Mouse (Mus musculus) gastrocnemius, adult 2 months (tissue): ENCODE measurements around the gene Mtfr2. TPM values are rescaled to one million over a fixed set of nuclear protein-coding genes. Genes with fewer than 3 reads are reported as not detected.
A peak's percentile ranks its signal among the peaks of the same experiment; 100 is the strongest.

Experiments
- DNase-seq: peaks from one replicate; pipeline ENCODE4 v3.0.0; 2022
- H3K27ac ChIP-seq: fragments of 200-600 bp; 2 replicates; pipeline ENCODE4 v1.8.1; 2022; ENCODE audit warnings: mild to moderate bottlenecking
- H3K4me3 ChIP-seq: fragments of 200-600 bp; 2 replicates; pipeline ENCODE4 v1.8.1; 2022; ENCODE audit warnings: mild to moderate bottlenecking, moderate library complexity
- CTCF ChIP-seq: fragments of 200-600 bp; IDR thresholded peaks from 2 replicates; pipeline ENCODE4 v1.8.1; 2022; ENCODE audit warnings: antibody characterized with exemption, mild to moderate bottlenecking, moderate library complexity
- intact Hi-C: fragments of 180-260 bp; cut with DNase I; formaldehyde crosslinking; loops from one replicate; pipeline ENCODE4 v1.15.1; 2025
- total RNA-seq, 2 experiments: library from RNA; stranded (reverse); gene quantifications; 2 replicates each; pipeline ENCODE4 v1.2.3; 2021

Gene Mtfr2
- total RNA-seq, 2 experiments from 2014 or later: not detected

GRCm38 (mm10) chr10:20390568-20390967 is 43.0 kb downstream of the Mtfr2 start:
- intact Hi-C loops: no loop called here
- DNase-seq: no peak
- Histone ChIP-seq H3K4me3 (no peak overlapping the region), H3K27ac (no peak overlapping the region)
- TF ChIP-seq CTCF: no peak

- TF ChIP-seq CTCF: no peak
- no peak for DNase-seq
- no peak overlapping the region for H3K4me3 ChIP-seq
- intact Hi-C loops: no loop called here
- H3K27ac ChIP-seq: no peak overlapping the region
Measured at GRCm38 (mm10) chr10:20394815-20395214, 47.2 kb downstream of the Mtfr2 start.

DNA sequence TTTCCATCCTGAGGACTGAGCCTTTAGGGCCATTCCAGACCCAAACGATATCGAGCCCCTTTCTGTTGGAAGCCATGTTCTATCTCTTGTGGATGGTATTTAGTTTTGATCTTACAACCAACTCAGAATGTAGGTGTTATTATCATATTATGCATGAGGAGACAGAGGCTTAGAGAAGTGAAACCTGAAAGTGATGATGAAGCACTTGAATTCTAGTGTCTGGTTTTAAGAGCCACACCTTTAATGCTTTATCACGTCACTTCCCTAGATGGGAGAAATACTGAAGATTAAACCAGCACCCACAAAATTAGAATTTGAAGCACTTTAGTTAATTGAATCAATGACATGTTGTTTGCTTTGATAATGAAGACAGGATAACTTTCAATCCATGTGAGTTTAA is 48.2 kb downstream of the Mtfr2 start:
- H3K4me3 ChIP-seq: no peak overlapping the region
- DNase-seq: no peak

GRCm38 (mm10) chr10:20398224-20398623 is 50.7 kb downstream of the Mtfr2 start:
- intact Hi-C loops: no loop called here
- Histone ChIP-seq H3K4me3 (no peak overlapping the region), H3K27ac (no peak overlapping the region)
- no peak for TF ChIP-seq CTCF
- no peak for DNase-seq

More for the DNA sequence above, 48.2 kb downstream of the Mtfr2 start:
- intact Hi-C loops: no loop called here
- no peak overlapping the region for H3K27ac ChIP-seq
- no peak for TF ChIP-seq CTCF

DNA sequence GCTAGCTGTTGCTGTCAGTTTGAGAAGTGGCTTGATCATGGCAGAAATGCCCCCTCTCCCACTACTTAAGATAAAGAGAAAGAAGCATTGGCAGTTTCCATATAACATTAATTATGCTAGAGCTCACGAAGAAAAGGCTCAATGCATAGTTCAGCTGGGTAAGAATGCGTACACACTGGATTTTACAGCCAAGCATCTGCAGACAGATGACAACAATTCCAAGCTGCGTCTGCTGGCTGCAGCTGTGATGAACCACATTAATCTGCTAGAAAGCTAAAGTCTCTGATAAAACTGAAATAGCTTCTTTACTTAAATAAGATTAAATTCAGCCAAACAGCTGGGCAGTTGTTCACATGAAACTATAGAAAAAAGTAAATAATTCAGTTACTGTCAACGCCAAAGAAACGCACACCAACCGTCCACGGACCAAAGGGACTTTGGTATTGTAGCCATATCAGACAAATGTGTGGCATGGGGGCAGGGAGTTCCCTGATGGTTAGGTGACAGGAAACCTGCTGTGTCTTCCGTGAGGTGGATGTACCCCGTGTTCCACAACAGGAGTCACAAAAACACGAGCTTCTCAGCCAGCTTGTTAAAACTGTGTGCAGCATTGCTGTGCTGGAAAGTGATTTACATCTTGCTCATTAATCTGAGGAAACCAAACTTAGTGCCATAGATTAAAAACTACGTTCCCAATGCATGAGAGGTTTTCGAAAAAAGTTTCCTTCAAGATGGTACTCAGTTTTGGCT is 51.2 kb downstream of the Mtfr2 start:
- H3K4me3 ChIP-seq: no peak overlapping the region
- no peak for TF ChIP-seq CTCF
- H3K27ac ChIP-seq: no peak overlapping the region
- no peak for DNase-seq
- intact Hi-C loops: no loop called here

- TF ChIP-seq CTCF: no peak
- intact Hi-C loops: no loop called here
Measured at GRCm38 (mm10) chr10:20400406-20400805, 52.8 kb downstream of the Mtfr2 start.

DNA sequence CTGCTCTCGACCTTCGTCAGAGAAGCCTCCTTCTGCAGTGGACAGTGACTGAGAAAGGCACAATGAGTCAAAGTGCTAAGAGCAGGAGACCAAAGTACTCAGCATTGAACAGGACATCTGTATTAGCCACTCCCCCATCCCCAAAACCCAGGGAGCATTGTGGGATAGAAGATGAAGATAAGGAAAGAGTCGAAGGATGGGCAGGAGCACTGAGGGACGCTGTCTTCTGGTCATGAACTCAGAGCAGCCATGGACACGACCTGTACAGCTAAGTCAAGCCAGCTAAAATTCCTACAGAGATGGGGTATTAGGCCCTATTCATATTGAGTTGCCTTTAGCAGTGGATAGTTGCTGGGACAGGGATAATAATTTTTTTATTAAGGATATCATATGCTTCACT is 55.4 kb downstream of the Mtfr2 start:
- DNase-seq: no peak
- Histone ChIP-seq H3K27ac (no peak overlapping the region), H3K4me3 (no peak overlapping the region)
- TF ChIP-seq CTCF: no peak
- intact Hi-C loops: no loop called here

More at GRCm38 (mm10) chr10:20400406-20400805, 52.8 kb downstream of the Mtfr2 start:
- H3K27ac ChIP-seq: no peak overlapping the region
- no peak overlapping the region for H3K4me3 ChIP-seq
- no peak for DNase-seq

DNA sequence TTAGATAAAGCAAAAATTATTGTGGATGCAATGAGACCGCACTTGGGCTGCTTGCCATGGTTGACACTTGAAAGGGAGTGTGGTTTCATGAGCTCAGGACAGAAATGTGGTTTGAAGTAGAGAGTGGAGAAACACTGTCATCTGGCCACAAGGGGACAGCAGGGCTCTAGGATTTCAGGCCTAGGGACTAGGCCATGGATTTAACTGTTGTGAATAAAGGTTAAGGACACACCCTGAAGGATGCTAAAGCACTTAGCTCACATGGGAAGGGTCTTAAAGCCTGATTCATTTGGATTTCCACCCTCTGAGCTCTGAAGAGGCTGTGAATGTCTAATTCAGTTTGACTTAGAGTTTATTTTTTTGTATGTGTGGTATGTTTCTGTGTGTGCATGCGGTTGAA is 57.9 kb downstream of the Mtfr2 start:
- intact Hi-C loops: loop anchor here (2.0 kb wide), 1 partner anchor 523 kb away; no protein-coding TSS in a partner anchor
- peak; percentile 93; the same call in 1 of the 2 replicates for TF ChIP-seq CTCF

GRCm38 (mm10) chr10:20408336-20408735 is 60.8 kb downstream of the Mtfr2 start:
- no peak overlapping the region for H3K27ac ChIP-seq
- intact Hi-C loops: no loop called here
- no peak for TF ChIP-seq CTCF

More for the DNA sequence above, 57.9 kb downstream of the Mtfr2 start:
- H3K4me3 ChIP-seq: no peak overlapping the region
- H3K27ac ChIP-seq: no peak overlapping the region
- peak; percentile 58 for DNase-seq

DNA sequence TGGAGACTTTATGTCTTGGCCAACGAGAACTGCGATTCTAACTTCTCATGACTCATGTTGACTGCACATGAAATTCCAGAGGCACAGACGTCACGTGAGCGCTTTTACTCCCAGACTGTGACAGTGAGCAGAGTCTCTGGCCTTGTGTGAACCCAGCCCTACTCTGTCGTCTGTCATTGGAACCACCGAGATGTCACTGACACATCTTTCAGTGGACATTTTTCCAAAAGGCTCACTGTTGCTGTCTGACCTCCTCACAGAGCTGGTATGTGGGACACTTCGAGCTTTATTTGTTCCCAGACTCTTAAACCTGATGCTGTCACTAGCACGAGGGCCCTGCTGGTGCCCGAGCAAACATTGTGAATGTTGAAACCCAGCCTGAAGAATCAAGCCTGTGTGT is 61.6 kb downstream of the Mtfr2 start:
- H3K4me3 ChIP-seq: no peak overlapping the region
- intact Hi-C loops: no loop called here
- peak overlapping the region; percentile 24; the same call in 1 of the 2 replicates for H3K27ac ChIP-seq
- no peak for TF ChIP-seq CTCF
- no peak for DNase-seq

More at GRCm38 (mm10) chr10:20408336-20408735, 60.8 kb downstream of the Mtfr2 start:
- no peak overlapping the region for H3K4me3 ChIP-seq
- DNase-seq: no peak

Other genes starting within 250 kb of the Mtfr2 start
- gene Map7, start 199.3 kb upstream of the Mtfr2 start, total RNA-seq: 1 to 10 TPM; 3.9 to 4.9 TPM
- gene Bclaf1, start 35.3 kb upstream of the Mtfr2 start, total RNA-seq: 10 to 100 TPM; 49.1 to 58.7 TPM